Mouse (Mus musculus): ENCODE data around the gene Rhof. TPM values are rescaled to one million over a fixed set of nuclear protein-coding genes. Genes with fewer than 3 reads are reported as not detected.

Rhof gene
- total RNA-seq, 2 experiments from 2014 or later = 0.64 to 0.77 TPM

DNA sequence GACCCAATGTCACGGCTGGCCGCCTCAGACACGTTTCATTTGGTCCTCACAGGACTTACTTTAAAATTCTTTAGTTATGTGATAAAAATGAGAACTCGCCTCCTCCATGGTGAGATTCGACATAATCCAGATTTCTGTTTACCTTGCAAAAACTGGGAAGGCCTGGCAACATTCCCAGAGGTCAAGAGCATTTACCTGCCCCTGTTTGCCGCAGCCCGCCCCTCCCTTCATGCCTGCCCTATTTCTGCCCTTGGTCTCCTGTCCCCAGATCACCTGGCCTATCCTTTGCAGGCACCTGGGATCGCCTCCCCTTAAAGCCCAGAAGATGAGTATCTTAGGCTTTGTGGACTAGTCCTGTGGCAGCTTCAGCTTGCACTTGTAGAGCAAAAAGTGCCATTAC, 14.7 kb downstream of the Rhof start:
- intact Hi-C loops (cut with DNase I) = loop anchor here (1.0 to 2.0 kb wide), 3 partner anchors 15 to 54 kb away; partner anchors contain the start of gene Rhof

DNA sequence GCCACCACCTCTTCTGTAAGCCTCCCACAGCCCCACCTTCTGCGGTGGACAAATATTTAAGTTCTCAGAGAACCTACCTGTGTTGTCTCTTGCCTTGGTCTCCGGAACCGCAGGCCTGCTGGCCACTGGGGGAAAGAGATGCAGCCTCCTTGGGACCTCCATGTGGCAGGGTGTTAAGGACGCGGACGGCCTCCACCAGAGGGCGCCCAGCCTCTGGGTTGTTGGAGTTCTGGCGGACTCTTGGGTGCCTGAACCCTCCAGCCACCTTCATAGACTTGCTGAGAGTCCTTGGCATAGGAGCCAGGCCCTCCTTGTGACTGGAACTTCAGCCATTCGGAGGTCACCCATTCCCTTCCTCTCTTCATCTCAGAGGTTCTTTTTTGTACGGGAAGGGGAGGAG, 15.2 kb downstream of the Rhof start:
- intact Hi-C loops (cut with DNase I) = loop anchor here (1.0 to 2.0 kb wide), 2 partner anchors 40 to 54 kb away; no protein-coding TSS in a partner anchor
- peak; percentile 79 to 87 for DNase-seq

More for the DNA sequence above, 14.7 kb downstream of the Rhof start:
- no peak for DNase-seq

DNA sequence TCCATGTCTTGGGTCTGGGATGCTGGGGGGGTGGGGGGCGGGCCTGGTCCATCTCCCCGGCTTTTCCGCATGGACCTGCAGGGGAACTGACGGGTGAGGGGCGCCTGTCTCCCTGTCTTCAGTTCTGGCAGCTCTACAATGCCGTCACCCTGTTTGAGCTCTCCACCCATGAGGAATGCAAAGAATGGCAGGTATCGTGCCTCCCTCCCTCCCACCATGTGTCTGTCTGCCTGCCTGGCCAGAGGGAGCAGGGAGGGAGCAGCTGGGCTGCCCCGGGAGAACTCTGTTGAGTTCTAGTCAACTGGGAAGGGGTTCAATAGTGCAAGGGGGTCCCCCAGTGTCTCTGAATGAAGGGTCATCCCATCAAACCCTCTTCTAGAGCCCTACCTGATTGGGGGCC, 16.4 kb downstream of the Rhof start:
- intact Hi-C loops (cut with DNase I) = loop anchor here (2.0 kb wide), 1 partner anchor 41 kb away; no protein-coding TSS in a partner anchor
- DNase-seq = no peak

DNA sequence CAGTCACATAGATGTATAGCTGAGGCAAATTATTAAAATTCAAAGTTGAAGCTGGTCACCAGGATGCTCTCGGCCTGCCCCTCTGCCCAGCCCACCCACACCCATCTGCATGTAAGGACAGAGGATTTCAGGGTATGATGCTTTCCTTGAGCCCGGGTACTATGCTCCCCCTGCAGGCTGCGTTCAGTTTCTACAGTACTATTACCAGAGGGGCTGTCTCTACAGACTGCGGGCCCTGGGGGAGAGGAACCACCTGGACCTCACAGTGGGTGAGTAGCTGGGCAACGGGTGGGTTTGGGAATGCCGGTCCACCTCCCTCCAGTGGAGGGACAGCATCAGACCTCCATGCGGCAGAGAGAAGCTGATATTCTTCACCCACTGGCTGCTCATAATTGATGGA, 17.6 kb downstream of the Rhof start:
- intact Hi-C loops (cut with DNase I) = loop anchor here (1.0 to 5.0 kb wide), 2 partner anchors 49 to 148 kb away; no protein-coding TSS in a partner anchor
- peak; percentile 50 to 66 for DNase-seq

DNA sequence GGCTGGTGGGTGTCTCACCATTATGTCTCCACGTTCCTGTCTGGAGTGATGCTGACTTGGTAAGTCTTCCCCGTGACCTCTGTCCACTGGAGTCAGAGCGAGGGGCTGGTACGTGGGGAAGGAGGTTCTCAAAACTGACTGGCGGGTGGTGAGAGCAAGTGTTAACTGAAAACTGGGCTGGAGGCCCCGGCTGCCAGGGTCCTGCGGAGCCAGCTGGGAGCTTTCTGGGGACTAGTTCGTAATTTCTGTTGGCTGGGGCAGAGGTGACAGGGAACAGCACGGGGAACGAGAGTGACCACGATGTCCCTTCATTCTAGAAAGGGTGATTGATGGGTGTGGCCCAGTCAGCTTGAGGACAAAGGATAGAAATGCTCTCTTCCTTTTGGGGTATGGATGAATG, 18.4 kb downstream of the Rhof start:
- intact Hi-C loops (cut with DNase I) = loop anchor here (5.0 kb wide), 1 partner anchor 147 kb away; no protein-coding TSS in a partner anchor
- no peak for DNase-seq

- intact Hi-C loops (cut with DNase I) = loop anchor here (5.0 kb wide), 1 partner anchor 143 kb away; no protein-coding TSS in a partner anchor
- DNase-seq = no peak
These were observed 22.2 kb downstream of the Rhof start for GRCm38 (mm10) chr5:123110296-123110721.

DNA sequence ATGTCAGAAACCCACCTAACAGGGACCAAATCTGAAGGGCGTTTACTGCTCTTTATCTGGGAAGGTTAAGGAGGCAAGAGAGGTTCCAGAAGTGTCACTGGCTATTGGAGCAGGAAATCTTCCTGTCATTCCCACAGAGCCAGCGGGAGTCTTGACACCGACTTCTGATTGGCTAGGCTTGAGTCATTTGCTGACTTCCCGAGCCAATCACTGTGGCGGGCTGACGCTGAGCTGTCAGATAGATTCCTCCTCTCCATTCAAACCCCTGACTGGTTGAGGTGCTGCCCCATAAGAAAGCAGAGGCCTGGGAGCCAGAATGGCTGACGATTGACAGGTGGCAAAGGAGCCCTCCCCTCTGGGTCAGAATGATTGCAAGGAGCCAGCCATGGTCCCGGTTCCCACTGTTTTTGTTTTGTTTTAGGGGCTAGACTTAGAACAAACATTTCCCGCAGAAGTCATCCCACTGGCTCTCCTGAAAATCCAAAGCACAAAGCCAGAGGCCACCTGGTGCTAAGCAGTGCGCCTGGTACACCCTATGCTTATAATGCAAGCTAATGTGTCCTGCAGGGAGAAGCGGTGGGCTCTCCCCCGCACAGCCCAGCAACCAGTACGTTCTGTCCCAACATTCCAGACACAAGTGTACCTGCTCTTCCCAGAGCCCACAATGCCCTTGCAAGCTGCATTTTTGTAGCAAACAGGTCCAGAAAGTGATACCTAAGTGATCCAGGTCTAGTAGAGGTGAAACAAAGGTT, 22.9 kb downstream of the Rhof start:
- intact Hi-C loops (cut with DNase I) = loop anchor here (5.0 kb wide), 1 partner anchor 142 kb away; no protein-coding TSS in a partner anchor
- peak; percentile 42 to 48 for DNase-seq

DNA sequence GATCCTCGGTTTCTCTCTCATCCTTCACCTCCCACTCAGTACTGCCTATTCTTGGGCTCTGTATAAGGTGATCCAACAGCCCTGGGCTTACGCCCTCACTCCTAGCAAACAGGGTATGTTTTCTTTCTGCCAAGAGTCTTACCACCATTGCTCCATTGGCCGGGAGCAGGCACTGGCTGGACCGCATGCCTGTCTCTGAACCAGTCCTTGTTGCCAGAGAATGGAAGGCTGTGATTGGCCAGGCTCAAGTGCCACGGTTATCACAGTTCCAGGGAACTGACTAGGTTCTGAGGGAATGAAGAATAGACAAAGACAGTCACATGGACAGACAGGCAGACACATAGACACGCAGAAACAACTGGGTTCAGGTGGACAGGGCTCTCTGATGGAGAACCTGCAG, 27.7 kb downstream of the Rhof start:
- peak; percentile 68 to 70 for DNase-seq
- intact Hi-C loops (cut with DNase I) = no loop called here

DNA sequence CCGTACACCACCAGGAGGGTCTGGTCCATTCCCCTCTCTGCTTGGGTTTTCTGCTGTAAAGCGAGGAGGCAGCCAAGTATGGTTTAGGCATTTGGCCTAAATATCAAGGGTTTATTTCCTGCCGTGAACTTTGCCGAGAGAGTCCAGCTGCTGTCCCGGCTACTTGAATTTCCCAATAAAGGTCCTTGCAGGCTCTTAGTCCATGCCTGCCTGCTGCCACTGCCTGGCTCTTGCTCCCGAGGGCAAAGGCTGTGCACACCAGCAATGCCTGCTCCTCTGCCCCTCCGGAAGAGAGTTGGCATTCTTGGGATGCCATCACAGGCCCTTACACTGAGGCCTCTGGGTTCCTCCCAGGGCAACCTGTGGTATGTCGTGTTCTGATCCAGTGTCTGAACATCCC, 28.9 kb downstream of the Rhof start:
- intact Hi-C loops (cut with DNase I) = no loop called here

GRCm38 (mm10) chr5:123102376-123102775, 30.1 kb downstream of the Rhof start:
- DNase-seq = no peak
- intact Hi-C loops (cut with DNase I) = no loop called here

More for the DNA sequence above, 28.9 kb downstream of the Rhof start:
- DNase-seq = no peak

- DNase-seq = no peak
- intact Hi-C loops (cut with DNase I) = loop anchor here (10.0 kb wide), 1 partner anchor 396 kb away; no protein-coding TSS in a partner anchor
These were observed 34.0 kb downstream of the Rhof start for GRCm38 (mm10) chr5:123098487-123098886.

DNA sequence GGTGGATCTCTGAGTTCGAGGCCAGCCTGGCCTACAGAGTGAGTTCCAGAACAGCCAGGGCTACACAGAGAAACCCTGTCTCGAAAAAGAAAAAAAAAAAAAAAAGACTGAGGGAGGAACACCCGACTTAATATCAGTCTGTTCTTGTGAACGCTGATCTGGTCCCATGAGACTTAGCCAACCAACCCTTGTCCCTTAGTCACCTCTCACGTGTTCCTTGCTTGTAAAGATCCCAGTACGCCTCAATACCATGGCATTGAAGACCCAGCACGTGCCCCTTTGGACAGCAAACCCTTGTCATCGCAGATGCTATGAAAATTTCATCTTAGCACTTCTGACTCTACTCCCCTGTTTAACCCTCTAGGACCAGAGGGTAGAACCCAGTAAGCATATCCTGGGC, 36.2 kb downstream of the Rhof start:
- DNase-seq = no peak
- intact Hi-C loops (cut with DNase I) = loop anchor here (10.0 kb wide), 1 partner anchor 399 kb away; no protein-coding TSS in a partner anchor

DNA sequence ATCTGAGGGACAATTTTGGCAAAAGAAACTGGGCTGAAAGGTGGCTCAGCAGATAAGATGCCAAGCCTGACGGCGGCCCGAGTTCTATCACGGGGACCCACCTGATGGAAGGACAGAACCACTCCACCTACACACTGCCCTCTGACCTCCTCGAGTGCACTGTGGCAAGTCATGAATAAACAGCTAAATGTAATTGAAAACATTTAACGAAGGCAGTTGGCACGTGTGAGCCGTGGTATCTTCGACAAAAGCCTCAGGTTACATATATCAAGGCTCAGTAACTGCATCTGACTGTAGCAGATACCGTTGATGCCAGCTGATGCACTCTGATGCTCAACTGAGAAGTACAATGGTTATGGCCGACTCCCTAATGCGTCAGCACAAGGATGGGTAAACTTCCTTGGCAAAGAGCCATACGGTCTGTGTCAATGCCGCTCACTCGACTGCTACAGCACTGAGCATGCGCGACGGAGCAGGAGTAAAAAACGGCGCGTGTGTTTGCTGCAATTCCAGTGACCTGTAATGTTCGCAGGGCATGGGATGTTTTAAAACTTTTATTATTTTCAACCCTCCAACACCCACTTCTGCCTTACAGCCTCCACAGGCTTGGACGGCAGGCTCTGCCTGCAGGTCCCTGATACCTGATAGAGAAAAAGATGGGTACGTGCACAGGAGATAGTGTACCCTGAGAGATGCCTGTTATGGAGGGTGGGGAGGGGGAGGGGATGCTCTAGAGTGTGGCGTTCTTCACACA, 38.1 kb downstream of the Rhof start:
- DNase-seq = no peak
- intact Hi-C loops (cut with DNase I) = loop anchor here (10.0 kb wide), 1 partner anchor 400 kb away; no protein-coding TSS in a partner anchor

GRCm38 (mm10) chr5:123093077-123093633, 39.3 kb downstream of the Rhof start:
- intact Hi-C loops (cut with DNase I) = loop anchor here (10.0 kb wide), 1 partner anchor 402 kb away; no protein-coding TSS in a partner anchor
- no peak for DNase-seq

- intact Hi-C loops (cut with DNase I) = loop anchor here (10.0 kb wide), 1 partner anchor 404 kb away; no protein-coding TSS in a partner anchor
These were observed 41.8 kb downstream of the Rhof start for GRCm38 (mm10) chr5:123090560-123091306.

GRCm38 (mm10) chr5:123088784-123089183, 43.7 kb downstream of the Rhof start:
- DNase-seq = no peak
- intact Hi-C loops (cut with DNase I) = no loop called here

More at GRCm38 (mm10) chr5:123090560-123091306, 41.8 kb downstream of the Rhof start:
- DNase-seq = no peak

GRCm38 (mm10) chr5:123086501-123086900, 46.0 kb downstream of the Rhof start:
- intact Hi-C loops (cut with DNase I) = no loop called here

DNA sequence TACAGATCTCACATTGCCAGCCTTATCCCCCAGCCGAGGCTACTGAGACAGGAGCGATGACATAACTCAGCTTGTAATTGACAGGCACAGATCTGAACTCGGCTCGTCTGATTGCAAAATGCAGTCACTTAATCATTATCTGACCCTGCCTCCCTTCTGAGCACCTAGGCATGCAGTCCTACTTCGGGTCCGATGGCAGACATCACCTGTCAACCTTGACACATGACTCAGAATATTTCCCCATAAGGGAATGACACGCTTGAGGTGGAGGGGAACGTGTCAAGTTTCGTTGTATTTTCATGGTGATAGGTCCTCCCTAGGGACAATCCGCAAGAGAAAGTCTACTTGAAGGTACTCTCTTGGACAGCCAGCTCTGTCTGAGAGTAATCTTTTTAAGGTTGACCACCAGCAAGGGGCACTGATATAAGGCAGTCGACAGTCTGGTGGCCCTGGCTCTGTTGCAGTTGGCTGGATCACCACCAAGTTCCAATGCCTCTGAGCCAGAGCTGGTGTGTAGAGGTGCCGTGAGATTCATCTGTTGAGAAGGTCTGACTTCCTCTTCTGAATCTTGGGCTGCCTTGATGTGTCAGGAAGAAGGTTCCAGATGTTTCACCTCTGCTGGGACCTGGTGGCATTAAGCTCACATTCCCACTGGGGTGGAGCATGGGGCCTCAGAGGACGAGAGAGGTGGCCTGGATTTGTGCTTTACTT, 49.0 kb downstream of the Rhof start:
- DNase-seq = no peak
- intact Hi-C loops (cut with DNase I) = no loop called here

More at GRCm38 (mm10) chr5:123086501-123086900, 46.0 kb downstream of the Rhof start:
- DNase-seq = no peak

DNA sequence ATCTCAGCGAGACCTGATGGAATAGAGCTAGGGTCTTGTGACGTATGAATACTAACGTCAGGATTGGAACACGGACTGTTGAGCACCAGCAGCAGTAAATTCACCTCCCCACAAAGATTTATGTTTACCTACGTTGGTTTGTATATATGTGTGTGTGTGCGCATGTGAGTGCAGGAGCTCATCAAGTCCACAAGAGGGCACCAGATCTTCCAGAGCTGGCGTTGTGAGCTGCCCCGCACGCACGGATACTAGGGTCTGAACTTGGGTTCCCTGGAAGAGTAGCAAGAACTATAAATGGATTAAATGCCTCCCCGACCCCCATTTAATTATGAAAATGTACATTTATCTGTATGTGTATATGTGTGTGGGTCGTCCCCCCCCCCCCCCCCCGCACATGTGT, 52.0 kb downstream of the Rhof start:
- intact Hi-C loops (cut with DNase I) = no loop called here
- no peak for DNase-seq

Measured in heart, postnatal 10 days (tissue).